Mouse (Mus musculus) 3134 (cell line): ENCODE results near the gene Napepld.
"Not testable (repeated sequence)": the region's sequence is repeated elsewhere in the genome, so short reads cannot be mapped to it uniquely, and the experiment has no call there.

Source experiments
- DNase-seq: peaks from one replicate; pipeline ENCODE4 v3.0.0-alpha.2; 2011; ENCODE audit warnings: low spot score; ENCODE audit not compliant: insufficient read length; ENCODE audit errors: extremely low read depth

Napepld gene

GRCm38 (mm10) chr5:21669307-21669706 is 31.9 kb downstream of the Napepld start:
- no peak for DNase-seq

DNA sequence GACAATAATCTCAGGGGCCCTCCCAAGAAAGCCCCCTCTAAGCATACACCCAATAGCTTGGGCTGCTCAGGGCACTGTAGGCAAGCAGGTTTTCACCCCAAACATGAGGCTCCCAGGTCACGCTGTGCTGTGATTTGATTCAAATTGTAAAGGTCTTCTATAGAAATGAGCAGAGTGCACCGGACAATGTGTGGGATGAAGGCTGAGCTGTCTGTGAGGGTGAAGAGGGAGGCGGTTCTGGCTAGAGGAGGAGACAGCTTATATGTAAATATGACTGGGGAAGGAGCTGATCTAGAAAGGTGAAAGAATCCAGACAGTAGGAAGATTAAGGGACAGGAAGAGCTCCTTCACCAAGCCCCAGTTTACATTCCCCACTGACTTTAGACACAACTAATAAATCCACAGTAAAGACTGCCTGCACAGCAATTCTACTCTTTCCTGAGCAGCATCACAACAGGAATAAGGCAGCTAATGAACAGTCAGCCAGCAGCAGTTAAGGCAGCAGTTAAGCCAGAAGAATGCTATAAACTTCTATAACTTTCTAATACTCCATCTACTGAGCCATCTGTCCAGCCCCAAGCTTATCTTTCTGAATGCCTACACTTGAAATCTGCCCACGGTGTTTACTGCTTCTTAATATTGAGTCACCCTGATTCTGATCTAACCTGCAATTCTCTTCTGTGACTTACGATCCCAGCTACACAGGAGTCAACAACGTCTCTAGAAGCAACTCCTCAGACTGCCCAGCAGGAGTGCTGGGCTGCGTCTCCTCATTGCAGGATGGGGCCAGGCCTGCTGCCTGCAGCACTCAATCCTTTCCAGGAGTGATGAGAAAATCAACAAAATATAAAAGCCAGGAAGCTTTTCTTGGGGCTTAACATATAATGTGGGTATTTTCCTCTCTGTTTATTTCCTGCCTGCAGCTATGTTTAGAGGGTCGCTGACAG is 33.7 kb downstream of the Napepld start:
- DNase-seq: no peak

DNA sequence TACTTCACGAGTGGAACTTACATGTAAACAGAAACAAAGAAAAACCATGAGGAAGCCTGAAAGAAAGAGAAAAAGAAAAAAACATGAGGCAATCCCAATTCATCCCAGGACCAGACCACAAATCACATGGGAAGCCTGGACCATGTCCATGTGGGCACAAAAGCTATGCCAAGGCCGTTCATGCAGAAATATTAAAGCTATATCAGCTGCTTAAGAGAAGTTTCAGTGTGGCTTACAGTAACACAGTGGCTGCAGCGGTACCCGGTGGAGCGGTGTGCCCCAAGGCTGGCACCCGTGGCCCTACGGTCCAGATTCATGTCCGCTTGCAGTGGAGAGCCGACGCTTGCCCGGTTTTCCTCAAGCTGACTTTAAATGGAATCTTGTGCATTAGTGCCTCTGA is 38.1 kb downstream of the Napepld start:
- DNase-seq: peak; percentile 58

GRCm38 (mm10) chr5:21660850-21661249 is 40.3 kb downstream of the Napepld start:
- no peak for DNase-seq

GRCm38 (mm10) chr5:21658623-21659395 is 42.4 kb downstream of the Napepld start:
- DNase-seq: peak; percentile 20

GRCm38 (mm10) chr5:21658038-21658437 is 43.2 kb downstream of the Napepld start:
- no peak for DNase-seq

GRCm38 (mm10) chr5:21656912-21657311 is 44.3 kb downstream of the Napepld start:
- no peak for DNase-seq

GRCm38 (mm10) chr5:21651885-21652612 is 49.1 kb downstream of the Napepld start:
- no peak for DNase-seq

DNA sequence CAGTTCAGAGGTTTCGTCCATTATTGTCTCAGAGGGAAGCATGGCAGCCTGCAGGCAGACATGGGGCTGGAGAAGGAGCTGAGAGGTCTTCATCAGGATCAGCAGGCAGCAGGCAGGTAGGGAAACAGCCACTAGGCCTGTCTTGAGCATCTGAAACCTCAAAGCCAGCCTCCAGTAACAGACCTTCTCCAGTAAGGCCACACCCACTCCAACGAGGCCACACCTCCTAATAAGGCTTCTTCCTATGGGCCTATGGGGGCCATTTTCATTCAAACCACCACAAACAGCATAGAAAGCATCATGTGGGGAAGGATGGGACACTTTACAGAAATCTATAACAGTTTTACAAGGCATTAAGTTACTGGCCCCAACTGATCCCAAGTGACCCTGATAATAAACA is 50.5 kb downstream of the Napepld start:
- no peak for DNase-seq

DNA sequence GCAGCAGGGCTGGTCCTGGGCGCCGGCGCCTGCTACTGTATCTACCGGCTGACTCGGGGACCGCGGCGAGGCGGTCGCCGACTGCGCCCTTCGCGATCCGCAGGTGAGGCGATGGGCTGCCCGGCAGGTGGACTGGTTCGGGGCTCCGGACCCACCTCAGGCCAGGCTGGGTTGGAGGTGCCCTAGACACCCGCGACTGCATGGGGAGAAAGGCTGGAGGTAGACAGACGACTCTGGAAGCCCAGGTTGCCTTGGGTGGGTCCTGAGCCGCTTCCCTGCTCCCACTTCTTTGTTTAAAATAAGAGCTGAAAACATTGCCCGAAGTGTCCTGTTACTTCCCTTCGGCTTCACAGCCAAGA is 55.1 kb downstream of the Napepld start:
- no peak for DNase-seq

- DNase-seq: peak; percentile 84
Measured at GRCm38 (mm10) chr5:21645439-21646132, 55.6 kb downstream of the Napepld start, which contains the start of the genes Fbxl13 and Armc10. Gene Fbxl13, minus strand, starts transcription at chr5:21645634. Gene Armc10, plus strand, starts transcription at chr5:21645813.

GRCm38 (mm10) chr5:21644891-21645438 is 56.2 kb downstream of the Napepld start:
- no peak for DNase-seq

GRCm38 (mm10) chr5:21643606-21644005 is 57.6 kb downstream of the Napepld start:
- DNase-seq: no peak

DNA sequence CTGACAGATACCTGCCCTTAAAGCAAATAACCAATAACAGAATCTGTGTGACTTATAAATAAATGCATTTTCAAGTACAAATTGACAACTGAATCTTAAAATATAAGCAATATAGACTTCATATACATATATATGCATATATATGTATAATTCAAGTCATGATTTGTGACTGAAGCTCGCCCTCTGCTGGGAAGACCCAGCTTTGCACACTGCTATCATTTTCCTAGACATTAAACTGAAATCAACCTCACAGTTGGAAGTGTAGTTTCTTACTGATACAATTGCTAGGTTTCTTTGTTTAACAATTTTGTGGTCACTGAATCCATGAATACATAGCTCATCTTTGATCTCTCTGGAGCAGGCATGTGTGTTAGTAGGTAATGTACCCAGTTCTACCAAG is 60.2 kb downstream of the Napepld start:
- no peak for DNase-seq

DNA sequence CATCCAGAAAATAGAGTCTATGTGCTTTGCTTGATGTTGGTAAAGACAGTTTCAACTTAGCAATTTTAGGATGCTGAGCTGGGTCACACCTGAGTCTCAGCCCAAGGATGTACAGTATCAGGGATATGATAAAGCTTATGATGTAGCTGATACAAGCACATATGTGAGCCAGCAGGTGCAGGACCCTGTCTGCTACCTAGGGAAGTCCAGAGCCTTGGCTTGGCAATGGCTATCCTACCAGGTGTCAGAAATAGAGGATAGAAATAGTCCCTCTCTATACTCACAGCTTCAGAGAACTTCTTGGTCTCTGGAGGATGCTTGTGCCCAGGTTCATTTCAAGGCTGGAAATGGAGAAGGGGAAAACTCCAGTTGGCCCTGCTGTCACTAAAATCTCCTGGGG is 75.3 kb downstream of the Napepld start:
- DNase-seq: no peak

GRCm38 (mm10) chr5:21616450-21617009 is 84.7 kb downstream of the Napepld start:
- DNase-seq: no peak

DNA sequence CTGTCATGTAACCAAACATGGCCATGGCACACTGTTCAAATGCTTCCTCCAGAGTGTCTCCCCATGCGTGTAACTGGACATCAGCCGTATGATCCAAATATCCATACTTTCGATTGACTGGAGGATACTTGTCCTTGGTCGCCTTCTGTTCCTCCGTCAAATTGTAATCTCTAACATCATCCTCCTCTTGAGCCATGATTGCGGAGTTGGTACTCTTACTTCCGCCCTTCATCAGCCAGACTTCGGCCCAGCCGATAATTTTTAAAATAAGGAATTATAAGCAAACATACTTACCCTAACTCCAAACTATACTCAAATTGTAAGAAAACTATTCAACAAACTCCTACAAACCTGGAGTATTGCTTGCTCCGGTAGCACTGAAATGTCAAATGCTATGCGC is 86.9 kb downstream of the Napepld start:
- not testable (repeated sequence) for DNase-seq
